Mouse (Mus musculus): ENCODE results near the gene Chrd.

Gene Chrd

GRCm38 (mm10) chr16:20733731-20734730 is 1.1 kb downstream of the Chrd start, which contains the start of gene Thpo:
Gene Thpo (minus strand): TSS chr16:20734511.
- no peak for DNase-seq (ENCODE audit: low read depth, low spot score)

- DNase-seq (ENCODE audit: low read depth, low spot score), result no peak
These were observed 2.7 kb downstream of the Chrd start for GRCm38 (mm10) chr16:20735651-20736050.

GRCm38 (mm10) chr16:20736168-20736567 is 3.2 kb downstream of the Chrd start:
- no peak for DNase-seq (ENCODE audit: low read depth, low spot score)

GRCm38 (mm10) chr16:20736823-20737222 is 3.9 kb downstream of the Chrd start:
- DNase-seq (ENCODE audit: low read depth, low spot score), result no peak

- no peak for DNase-seq (ENCODE audit: low read depth, low spot score)
These were observed 6.9 kb downstream of the Chrd start for GRCm38 (mm10) chr16:20739845-20740244.

- no peak for DNase-seq (ENCODE audit: low read depth, low spot score)
These were observed 13.7 kb downstream of the Chrd start for GRCm38 (mm10) chr16:20746641-20747040.

- DNase-seq (ENCODE audit: low read depth, low spot score), result peak; percentile 53
These were observed 17.6 kb downstream of the Chrd start for GRCm38 (mm10) chr16:20750518-20750917.

- DNase-seq (ENCODE audit: low read depth, low spot score), result no peak
These were observed 23.1 kb downstream of the Chrd start for GRCm38 (mm10) chr16:20756052-20756451.

GRCm38 (mm10) chr16:20757385-20757784 is 24.5 kb downstream of the Chrd start:
- DNase-seq (ENCODE audit: low read depth, low spot score), result no peak

- peak; percentile 48 for DNase-seq (ENCODE audit: low read depth, low spot score)
These were observed 28.8 kb downstream of the Chrd start for GRCm38 (mm10) chr16:20761681-20762080.

GRCm38 (mm10) chr16:20765244-20765643 is 32.3 kb downstream of the Chrd start:
- peak; percentile 54 for DNase-seq (ENCODE audit: low read depth, low spot score)

- no peak for DNase-seq (ENCODE audit: low read depth, low spot score)
These were observed 42.1 kb downstream of the Chrd start for GRCm38 (mm10) chr16:20775021-20775420.

- DNase-seq (ENCODE audit: low read depth, low spot score), result no peak
These were observed 46.9 kb downstream of the Chrd start for GRCm38 (mm10) chr16:20779846-20780245.

GRCm38 (mm10) chr16:20781101-20781630 is 48.2 kb downstream of the Chrd start:
- no peak for DNase-seq (ENCODE audit: low read depth, low spot score)

GRCm38 (mm10) chr16:20783891-20784290 is 51.0 kb downstream of the Chrd start:
- DNase-seq (ENCODE audit: low read depth, low spot score), result no peak

- DNase-seq (ENCODE audit: low read depth, low spot score), result no peak
These were observed 51.8 kb downstream of the Chrd start for GRCm38 (mm10) chr16:20784754-20785153.

GRCm38 (mm10) chr16:20786556-20786955 is 53.6 kb downstream of the Chrd start:
- no peak for DNase-seq (ENCODE audit: low read depth, low spot score)

GRCm38 (mm10) chr16:20791803-20792202 is 58.9 kb downstream of the Chrd start:
- DNase-seq (ENCODE audit: low read depth, low spot score), result no peak
